Mouse (Mus musculus) myocyte (in vitro differentiated cells): Measurements from ENCODE around the gene Agrn. TPM values are rescaled to one million over a fixed set of nuclear protein-coding genes. Genes with fewer than 3 reads are reported as not detected.

Experiments
- H3K27me3 ChIP-seq: one replicate; pipeline ENCODE4 v1.6.1; 2011; ENCODE audit not compliant: control insufficient read depth, insufficient read depth, insufficient read length
- H3K36me3 ChIP-seq: one replicate; pipeline ENCODE4 v1.6.1; 2011; ENCODE audit not compliant: control insufficient read depth, insufficient read depth
- H3K4me2 ChIP-seq: one replicate; pipeline ENCODE4 v1.6.1; 2011; ENCODE audit warnings: low read depth, control low read depth
- H3K4me3 ChIP-seq: one replicate; pipeline ENCODE4 v1.5.1; 2011; ENCODE audit warnings: mild to moderate bottlenecking, control low read depth, moderate library complexity
- H3K79me2 ChIP-seq: one replicate; pipeline ENCODE4 v1.6.1; 2011; ENCODE audit not compliant: control insufficient read depth, insufficient read depth
- H3ac ChIP-seq: one replicate; pipeline ENCODE4 v1.6.1; 2011; ENCODE audit not compliant: control insufficient read depth, insufficient read length
- CEBPB ChIP-seq: IDR thresholded peaks from 2 replicates; pipeline ENCODE4 v1.6.1; 2011; ENCODE audit warnings: mild to moderate bottlenecking, moderate library complexity; ENCODE audit not compliant: poor library complexity, insufficient read depth, severe bottlenecking
- E2F4 ChIP-seq: IDR thresholded peaks from one replicate; pipeline ENCODE4 v1.6.1; 2011; ENCODE audit warnings: mild to moderate bottlenecking, control low read depth, moderate library complexity; ENCODE audit not compliant: insufficient read depth
- MAX ChIP-seq: IDR thresholded peaks from one replicate; pipeline ENCODE4 v1.6.1; 2011; ENCODE audit warnings: low read depth, mild to moderate bottlenecking, control low read depth
- MYOD1 ChIP-seq, 3 experiments: IDR thresholded peaks; one replicate each; pipeline ENCODE4 v1.6.1; 2011; ENCODE audit warnings: control low read depth in 2 of 3, low read depth in 2 of 3, mild to moderate bottlenecking in 2 of 3, moderate library complexity in 1 of 3; ENCODE audit not compliant: insufficient read length in 2 of 3, control insufficient read depth in 1 of 3
- MYOG ChIP-seq, 3 experiments: IDR thresholded peaks; one replicate each; pipeline ENCODE4 v1.6.1; 2011; ENCODE audit warnings: control low read depth in 2 of 3, low read depth in 2 of 3, mild to moderate bottlenecking in 2 of 3; ENCODE audit not compliant: insufficient read length in 2 of 3, control insufficient read depth in 1 of 3, insufficient read depth in 1 of 3
- POLR2A ChIP-seq: IDR thresholded peaks from one replicate; pipeline ENCODE4 v1.6.1; 2011; ENCODE audit warnings: low read depth, mild to moderate bottlenecking, control low read depth, moderate library complexity; ENCODE audit not compliant: insufficient read length
- POLR2AphosphoS2 ChIP-seq: IDR thresholded peaks from one replicate; pipeline ENCODE4 v1.6.1; 2011; ENCODE audit warnings: low read depth, control low read depth; ENCODE audit not compliant: insufficient read length
- REST ChIP-seq: IDR thresholded peaks from one replicate; pipeline ENCODE4 v1.6.1; 2011; ENCODE audit warnings: mild to moderate bottlenecking, control low read depth, moderate library complexity; ENCODE audit not compliant: insufficient read depth, insufficient read length
- SRF ChIP-seq: IDR thresholded peaks from one replicate; pipeline ENCODE4 v1.6.1; 2011; ENCODE audit warnings: low read depth; ENCODE audit not compliant: control insufficient read depth, insufficient read length
- TCF12 ChIP-seq: IDR thresholded peaks from one replicate; pipeline ENCODE4 v1.6.1; 2011; ENCODE audit warnings: mild to moderate bottlenecking, control low read depth; ENCODE audit not compliant: poor library complexity, insufficient read depth, severe bottlenecking
- TCF3 ChIP-seq: IDR thresholded peaks from one replicate; pipeline ENCODE4 v1.6.1; 2011; ENCODE audit warnings: low read depth, control low read depth; ENCODE audit not compliant: insufficient read length
- USF1 ChIP-seq: IDR thresholded peaks from one replicate; pipeline ENCODE4 v1.6.1; 2011; ENCODE audit warnings: low read depth, mild to moderate bottlenecking, control low read depth, moderate library complexity
- polyA plus RNA-seq: library from polyadenylated mRNA; unstranded; fragments of >200 nt; fragmentation: generic; extraction: Trizol; gene quantifications from one replicate; pipeline ENCODE4 v1.2.1, GENCODE M21; 2012; ENCODE audit warnings: missing spikeins

The Agrn gene
- polyA plus RNA-seq, 1 experiment, result 22.7 TPM

- Histone ChIP-seq H3K4me2 (no peak overlapping the region), H3K36me3 (no peaks in the 10 kb centered on the region), H3ac (no peak overlapping the region), H3K79me2 (no peaks in the 10 kb centered on the region), H3K4me3 (no peak overlapping the region), H3K27me3 (peaks cover 12% of the 10 kb centered on the region)
- no peak for TF ChIP-seq REST
- no peak for TF ChIP-seq TCF3
- TF ChIP-seq CEBPB, result no peak
- no peak for TF ChIP-seq MYOG (IDR thresholded peaks at IDR 0.05; ENCODE audit: control insufficient read depth in 1 of 3, insufficient read depth in 1 of 3, insufficient read length in 2 of 3, low read depth in 2 of 3)
Observed at GRCm38 (mm10) chr4:156213134-156213533, 15.8 kb upstream of the Agrn start.

GRCm38 (mm10) chr4:156209963-156210635 is 12.8 kb upstream of the Agrn start:
- no peak for TF ChIP-seq E2F4
- TF ChIP-seq TCF3, result no peak
- TF ChIP-seq TCF12, result no peak
- TF ChIP-seq REST, result no peak
- no peak for TF ChIP-seq POLR2A
- TF ChIP-seq MYOG (IDR thresholded peaks at IDR 0.05; ENCODE audit: control insufficient read depth in 1 of 3, insufficient read depth in 1 of 3, insufficient read length in 2 of 3, low read depth in 2 of 3), result no peak
- no peak for TF ChIP-seq CEBPB
- no peak for TF ChIP-seq MYOD1 (IDR thresholded peaks at IDR 0.05; ENCODE audit: control insufficient read depth in 1 of 3, insufficient read length in 2 of 3, low read depth in 2 of 3)
- no peak for TF ChIP-seq POLR2AphosphoS2
- TF ChIP-seq SRF, result no peak
- TF ChIP-seq MAX, result no peak
- TF ChIP-seq USF1, result no peak
- Histone ChIP-seq H3K79me2 (no peaks in the 10 kb centered on the region), H3ac (no peak overlapping the region), H3K4me3 (no peak overlapping the region), H3K36me3 (no peaks in the 10 kb centered on the region), H3K27me3 (peaks cover 4% of the 10 kb centered on the region), H3K4me2 (no peak overlapping the region)

- H3K27me3 ChIP-seq, result peaks cover 3% of the 10 kb centered on the region
Observed at GRCm38 (mm10) chr4:156208872-156209271, 11.6 kb upstream of the Agrn start.

GRCm38 (mm10) chr4:156203413-156204131 is 6.3 kb upstream of the Agrn start:
- TF ChIP-seq MYOD1 (IDR thresholded peaks at IDR 0.05; ENCODE audit: control insufficient read depth in 1 of 3, insufficient read length in 2 of 3, low read depth in 2 of 3), result peak in 2 of 3 experiments; percentile 36 to 55
- peak in 1 of 3 experiments; percentile 55 for TF ChIP-seq MYOG (IDR thresholded peaks at IDR 0.05; ENCODE audit: control insufficient read depth in 1 of 3, insufficient read depth in 1 of 3, insufficient read length in 2 of 3, low read depth in 2 of 3)
- no peak for TF ChIP-seq CEBPB
- Histone ChIP-seq H3K36me3 (no peaks in the 10 kb centered on the region), H3K4me2 (peak overlapping the region; percentile 76), H3K79me2 (no peaks in the 10 kb centered on the region), H3K4me3 (peak overlapping the region; percentile 33), H3K27me3 (no peaks in the 10 kb centered on the region), H3ac (peak overlapping the region; percentile 11)

More at GRCm38 (mm10) chr4:156208872-156209271, 11.6 kb upstream of the Agrn start:
- Histone ChIP-seq H3K4me2 (no peak overlapping the region), H3ac (no peak overlapping the region), H3K36me3 (no peaks in the 10 kb centered on the region), H3K79me2 (no peaks in the 10 kb centered on the region), H3K4me3 (no peak overlapping the region)
- no peak for TF ChIP-seq CEBPB
- no peak for TF ChIP-seq TCF3
- no peak for TF ChIP-seq E2F4
- no peak for TF ChIP-seq MYOG (IDR thresholded peaks at IDR 0.05; ENCODE audit: control insufficient read depth in 1 of 3, insufficient read depth in 1 of 3, insufficient read length in 2 of 3, low read depth in 2 of 3)
- no peak for TF ChIP-seq MAX
- TF ChIP-seq POLR2A, result no peak
- TF ChIP-seq REST, result no peak
- no peak for TF ChIP-seq USF1
- TF ChIP-seq TCF12, result no peak
- no peak for TF ChIP-seq SRF
- no peak for TF ChIP-seq MYOD1 (IDR thresholded peaks at IDR 0.05; ENCODE audit: control insufficient read depth in 1 of 3, insufficient read length in 2 of 3, low read depth in 2 of 3)

GRCm38 (mm10) chr4:156203001-156203412 is 5.7 kb upstream of the Agrn start, which contains the start of gene AW011738:
TSS of gene AW011738 (plus strand) at chr4:156203304.
- Histone ChIP-seq H3K79me2 (no peaks in the 10 kb centered on the region), H3K27me3 (no peaks in the 10 kb centered on the region), H3K4me2 (peak within 1 kb of the TSS; percentile 87), H3K36me3 (no peaks in the 10 kb centered on the region), H3ac (peak within 1 kb of the TSS; percentile 11), H3K4me3 (peak within 1 kb of the TSS; percentile 33)
- no peak for TF ChIP-seq SRF
- TF ChIP-seq TCF12, result no peak
- TF ChIP-seq POLR2A, result no peak
- no peak for TF ChIP-seq POLR2AphosphoS2
- TF ChIP-seq TCF3, result no peak
